Mouse (Mus musculus): ENCODE data around the gene Adcy3.
"Not testable (repeated sequence)": the region's sequence is repeated elsewhere in the genome, so short reads cannot be mapped to it uniquely, and the experiment has no call there.

Gene Adcy3

DNA sequence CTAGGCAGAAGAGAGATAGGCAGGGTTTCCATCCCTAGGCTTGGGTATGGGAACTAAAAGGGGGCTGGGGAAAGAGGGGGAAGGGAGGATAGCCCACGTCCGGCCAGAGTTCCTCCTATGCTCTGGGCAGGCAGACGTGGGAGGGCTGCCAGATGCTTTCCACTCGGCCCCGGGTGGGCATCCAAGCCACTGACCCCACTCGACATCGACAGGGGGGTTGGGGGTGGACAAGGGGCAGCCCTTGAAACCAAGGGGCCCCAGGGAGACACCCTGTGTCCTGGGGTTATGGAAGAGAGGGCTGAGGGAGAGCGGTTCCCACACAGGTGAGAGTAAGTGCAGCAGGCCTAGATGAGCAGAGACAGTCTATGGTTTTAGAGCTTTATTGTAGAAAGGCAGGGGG, 107.4 kb downstream of the Adcy3 start:
- not testable (repeated sequence) for DNase-seq (ENCODE audit: low spot score)

DNA sequence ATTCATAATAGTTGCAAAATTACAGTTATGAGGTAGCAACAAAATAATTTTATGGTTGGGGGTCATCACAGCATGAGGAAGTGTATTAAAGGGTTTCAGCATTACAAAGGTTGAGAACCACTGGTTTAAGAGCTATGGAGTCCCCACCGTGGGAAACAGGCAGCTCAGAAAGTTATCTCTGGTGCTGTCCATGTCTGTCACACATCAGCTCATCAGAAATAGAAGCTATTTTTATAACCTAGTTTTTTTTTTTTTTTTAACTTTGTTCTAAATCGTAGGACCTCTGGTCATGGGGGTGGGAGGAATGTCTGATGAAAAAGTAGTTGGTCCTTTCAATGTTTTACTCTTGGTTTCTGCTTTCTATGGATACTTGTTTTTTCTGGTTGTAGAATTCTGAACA, 110.9 kb downstream of the Adcy3 start:
- DNase-seq (ENCODE audit: low spot score), result no peak

DNA sequence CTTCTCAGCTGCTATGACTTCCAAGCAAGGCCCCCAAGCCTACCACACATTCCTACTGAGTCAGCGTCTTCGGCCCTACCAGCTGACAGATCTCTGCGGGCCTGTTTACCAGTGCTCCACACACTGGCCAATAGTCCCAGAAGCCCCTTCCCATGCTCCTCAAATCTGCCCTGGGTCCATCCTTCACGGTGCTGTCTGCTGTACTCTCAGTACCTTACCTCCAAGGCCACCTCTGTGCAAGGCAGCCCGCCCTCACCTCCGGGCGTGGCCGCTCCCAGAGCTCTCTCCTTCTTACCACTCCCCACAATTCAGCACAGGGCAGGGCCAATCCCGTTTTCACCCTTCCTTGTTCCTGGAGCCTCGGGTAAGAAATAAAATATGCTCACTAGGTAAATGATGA, 112.8 kb downstream of the Adcy3 start:
- DNase-seq (ENCODE audit: low spot score), result no peak

DNA sequence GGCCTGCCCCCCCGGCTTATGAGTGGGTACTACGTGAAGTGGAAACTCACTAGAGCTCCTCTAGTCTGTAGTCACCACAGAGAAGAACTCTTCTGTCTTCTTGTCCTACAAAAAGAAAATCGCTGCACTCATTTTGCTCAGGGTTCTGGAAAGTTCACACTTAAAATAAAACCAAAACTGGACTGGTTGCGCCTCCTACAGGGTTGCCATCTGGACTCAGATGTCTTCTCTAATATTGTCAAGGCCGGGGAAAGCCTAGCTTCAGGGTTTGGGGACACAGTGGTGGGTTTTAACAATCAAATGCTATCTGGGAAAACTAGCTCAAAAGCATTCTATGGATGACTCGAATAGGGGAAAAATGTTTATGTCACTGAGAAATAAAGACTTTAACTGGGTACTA, 116.9 kb downstream of the Adcy3 start:
- DNase-seq (ENCODE audit: low spot score), result no peak

DNA sequence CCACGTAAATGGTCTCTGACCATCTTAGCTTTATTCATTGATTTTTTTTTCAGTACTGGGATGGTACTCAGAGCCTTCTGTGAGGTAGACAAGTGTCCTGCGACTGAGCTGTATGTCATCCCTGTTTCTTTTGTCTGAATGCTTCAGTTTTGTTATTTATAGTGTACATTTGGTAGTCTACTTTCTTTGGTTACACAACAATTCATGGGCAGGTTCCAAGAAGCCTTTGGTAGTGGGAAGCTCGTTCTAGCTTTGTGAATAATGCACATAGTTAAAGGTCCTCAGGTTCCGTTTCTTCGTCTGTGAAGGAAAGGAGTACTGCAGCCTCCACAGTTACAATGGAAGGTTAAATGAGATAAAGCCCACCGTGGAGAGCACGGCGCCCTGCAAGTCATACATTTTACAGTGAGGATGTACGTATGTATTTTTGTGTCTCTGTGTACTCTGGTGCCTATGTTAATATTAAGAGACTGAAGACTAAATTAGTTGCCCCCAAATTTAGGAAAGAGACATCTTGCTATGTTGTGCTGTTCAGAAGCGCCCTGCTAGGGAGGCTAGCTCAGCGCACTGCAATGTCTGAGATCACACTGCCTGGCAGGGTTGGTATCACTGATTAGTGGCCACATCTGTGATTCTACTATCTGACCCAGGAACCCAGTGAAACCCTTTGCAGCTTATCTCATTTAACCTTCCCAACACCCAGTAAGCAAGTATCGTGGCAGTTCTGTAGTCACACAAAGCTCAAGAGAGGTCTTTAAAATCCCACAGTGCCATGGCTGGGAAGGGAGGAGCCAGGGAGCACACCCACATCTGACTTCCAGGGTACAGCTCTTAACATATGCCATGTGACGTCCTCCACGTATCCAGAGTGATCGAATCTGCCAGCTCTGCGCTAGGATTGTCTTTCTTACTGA, 120.1 kb downstream of the Adcy3 start:
- DNase-seq (ENCODE audit: low spot score), result no peak

Data from ovary, postnatal 14 days (tissue).